Mouse (Mus musculus) olfactory bulb, adult 2 months (tissue): ENCODE results near the gene Atg14. TPM values are rescaled to one million over a fixed set of nuclear protein-coding genes. Genes with fewer than 3 reads are reported as not detected.

Source experiments
- H3K27ac ChIP-seq: fragments of 200-500 bp; 2 replicates; pipeline ENCODE4 v1.5.1; 2012; ENCODE audit warnings: low read depth, low read length; ENCODE audit not compliant: insufficient read depth
- H3K4me1 ChIP-seq: fragments of 200-500 bp; 2 replicates; pipeline ENCODE4 v1.6.1; 2012; ENCODE audit warnings: low read length; ENCODE audit not compliant: control insufficient read depth, insufficient read depth
- H3K4me3 ChIP-seq: fragments of 200-500 bp; 2 replicates; pipeline ENCODE4 v1.5.1; 2012; ENCODE audit warnings: mild to moderate bottlenecking, low read depth, low read length, moderate library complexity; ENCODE audit not compliant: insufficient read depth
- CTCF ChIP-seq: fragments of 200-500 bp; IDR thresholded peaks from 2 replicates; pipeline ENCODE4 v1.5.1; 2012; ENCODE audit warnings: low read depth, mild to moderate bottlenecking, low read length, moderate library complexity; ENCODE audit not compliant: insufficient read depth
- POLR2A ChIP-seq: fragments of 200-500 bp; IDR thresholded peaks from 2 replicates; pipeline ENCODE4 v1.6.1; 2012; ENCODE audit warnings: mild to moderate bottlenecking, low read depth, low read length, moderate library complexity; ENCODE audit not compliant: insufficient read depth
- WGBS: fragments of 180-500 bp; shearing (Covaris S2); methylation state at CpG from one replicate; pipeline ENCODE4 v1.1.7; 2018; 5-methylcytosine and 5-hydroxymethylcytosine counted together
- polyA plus RNA-seq: library from polyadenylated mRNA; stranded (reverse); fragments of >200 nt; gene quantifications from 2 replicates; pipeline ENCODE4 v1.2.4, GENCODE M21; 2012; ENCODE audit warnings: low replicate concordance; ENCODE audit not compliant: missing spikeins, insufficient read depth, insufficient read length

Atg14 gene
- polyA plus RNA-seq, 1 experiment = not detected

GRCm38 (mm10) chr14:47581280-47581679 lies 10.8 kb upstream of the Atg14 start:
- WGBS = 44% methylated on average over 1 of the region's 1 CpGs
- H3K4me1 ChIP-seq = no peaks in the 10 kb centered on the region
- TF ChIP-seq POLR2A (no peak), CTCF (no peak)
- no peak overlapping the region for H3K27ac ChIP-seq
- H3K4me3 ChIP-seq = no peak overlapping the region

DNA sequence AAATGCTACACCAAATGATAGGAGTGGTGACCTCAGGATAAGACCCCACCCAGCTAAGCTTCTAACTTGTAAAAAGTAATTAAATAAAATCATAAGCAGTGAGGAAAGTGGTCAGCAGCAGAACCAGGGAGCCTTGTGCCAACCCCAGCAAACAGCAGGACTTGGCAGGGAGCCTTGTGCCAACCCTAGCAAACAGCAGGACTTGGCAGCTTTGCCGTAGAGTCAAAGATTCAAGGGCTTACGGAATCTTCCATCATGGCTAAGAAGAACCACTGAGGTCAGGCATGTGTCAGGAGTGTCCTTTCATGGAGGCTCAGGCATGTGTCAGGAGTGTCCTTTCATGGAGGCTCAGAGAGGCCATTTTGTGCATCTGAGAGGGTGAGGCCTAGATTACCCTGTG lies 7.6 kb upstream of the Atg14 start:
- no peaks in the 10 kb centered on the region for H3K4me1 ChIP-seq
- no peak overlapping the region for H3K4me3 ChIP-seq
- H3K27ac ChIP-seq = no peak overlapping the region
- WGBS = 53% methylated on average over 2 of the region's 2 CpGs
- TF ChIP-seq POLR2A = no peak
- TF ChIP-seq CTCF = no peak

DNA sequence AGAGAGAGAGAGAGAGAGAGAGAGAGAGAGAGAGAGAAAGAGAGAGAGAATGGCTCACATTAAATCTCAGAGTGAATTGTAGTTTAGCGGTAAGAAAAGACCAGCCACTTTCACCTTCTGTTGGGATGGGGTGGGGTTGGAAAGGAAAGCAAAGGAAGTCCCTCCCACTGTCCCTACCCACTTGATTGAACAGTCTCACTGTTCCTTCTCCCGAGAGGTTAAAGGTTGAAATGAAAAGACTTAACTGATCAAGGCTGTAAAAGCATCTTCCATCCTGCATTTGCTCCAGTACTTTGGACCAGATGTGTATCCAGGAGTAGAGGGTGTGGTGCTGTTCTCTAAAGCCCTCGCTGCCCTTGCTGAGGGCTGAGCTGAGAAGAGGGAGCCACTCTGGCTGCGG lies 6.2 kb upstream of the Atg14 start:
- Histone ChIP-seq H3K4me3 (no peak overlapping the region), H3K4me1 (0 out of 2 replicates have a peak, but pooled peaks cover 2% of the 10 kb centered on the region), H3K27ac (no peak overlapping the region)
- TF ChIP-seq CTCF (no peak), POLR2A (no peak)
- 70% methylated on average over 4 of the region's 4 CpGs for WGBS

DNA sequence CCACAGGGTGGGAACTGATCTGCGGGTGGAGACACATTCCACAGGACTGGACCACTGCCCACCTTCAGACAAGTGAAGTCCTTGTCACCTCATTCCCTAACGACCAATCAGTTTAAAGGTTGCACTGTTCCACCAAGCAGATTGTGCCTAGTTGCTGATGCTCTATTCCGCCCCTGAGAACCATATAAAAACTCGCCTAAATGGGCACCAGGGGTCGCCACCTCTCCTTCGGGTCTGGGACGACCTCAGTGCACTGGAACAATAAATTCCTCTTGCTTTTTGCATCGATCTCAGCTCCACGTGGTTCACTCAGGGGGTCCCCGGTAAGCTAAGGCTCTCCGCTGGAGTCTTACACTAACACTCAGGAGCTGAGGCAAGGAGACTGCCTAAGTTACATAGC lies 4.3 kb upstream of the Atg14 start:
- no peak overlapping the region for H3K4me3 ChIP-seq
- TF ChIP-seq CTCF (no peak), POLR2A (no peak)
- H3K4me1 ChIP-seq = 0 out of 2 replicates have a peak, but pooled peaks cover 2% of the 10 kb centered on the region
- WGBS = 67% methylated on average over 11 of the region's 11 CpGs
- H3K27ac ChIP-seq = no peak overlapping the region

GRCm38 (mm10) chr14:47572707-47573106 lies 2.3 kb upstream of the Atg14 start:
- Histone ChIP-seq H3K27ac (no peak overlapping the region), H3K4me3 (no peak overlapping the region), H3K4me1 (peaks cover 5% of the 10 kb centered on the region; the same call in 1 of the 2 replicates)
- WGBS = 80% methylated on average over 4 of the region's 4 CpGs
- TF ChIP-seq POLR2A = no peak
- no peak for TF ChIP-seq CTCF

GRCm38 (mm10) chr14:47567962-47568652 lies 2.3 kb downstream of the Atg14 start:
- under 1% methylated on average over 46 of the region's 46 CpGs for WGBS

DNA sequence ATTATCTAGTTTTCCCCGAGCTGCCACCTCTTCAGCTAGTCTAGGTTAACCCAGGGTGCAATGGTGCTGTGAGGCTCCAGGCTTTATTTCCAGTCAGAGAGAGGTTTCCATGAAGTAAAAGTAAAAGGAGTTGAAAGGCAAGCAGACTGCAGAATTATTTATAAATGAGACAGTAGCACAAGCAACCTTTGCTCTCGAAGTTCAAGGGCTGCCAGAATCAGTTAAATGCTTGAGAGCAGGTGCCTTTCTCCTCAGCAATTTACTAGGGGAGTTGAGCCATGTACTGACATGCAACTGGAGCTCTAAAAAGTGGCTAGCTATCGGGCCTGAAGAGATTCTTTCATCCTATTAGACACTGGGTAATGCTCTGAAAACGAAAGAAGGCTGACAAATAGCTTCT lies 7.3 kb downstream of the Atg14 start:
- TF ChIP-seq CTCF (no peak), POLR2A (no peak)

More at GRCm38 (mm10) chr14:47567962-47568652, 2.3 kb downstream of the Atg14 start:
- H3K4me3 ChIP-seq = peak overlapping the region; percentile 91
- peaks cover 5% of the 10 kb centered on the region; the same call in 1 of the 2 replicates for H3K4me1 ChIP-seq
- H3K27ac ChIP-seq = no peak overlapping the region
- 0 out of 2 replicates have a peak, but pooled peaks have one; percentile 27 for TF ChIP-seq POLR2A
- TF ChIP-seq CTCF = no peak

GRCm38 (mm10) chr14:47562530-47562929 lies 7.9 kb downstream of the Atg14 start:
- Histone ChIP-seq H3K4me1 (no peaks in the 10 kb centered on the region), H3K27ac (no peak overlapping the region), H3K4me3 (no peak overlapping the region)
- TF ChIP-seq POLR2A = no peak
- 96% methylated on average over 1 of the region's 1 CpGs for WGBS

More for the DNA sequence above, 7.3 kb downstream of the Atg14 start:
- 86% methylated on average over 4 of the region's 4 CpGs for WGBS
- Histone ChIP-seq H3K27ac (no peak overlapping the region), H3K4me1 (no peaks in the 10 kb centered on the region), H3K4me3 (no peak overlapping the region)

- 95% methylated on average over 2 of the region's 2 CpGs for WGBS
- TF ChIP-seq POLR2A = no peak
- no peak for TF ChIP-seq CTCF
- no peak overlapping the region for H3K27ac ChIP-seq
- H3K4me1 ChIP-seq = no peaks in the 10 kb centered on the region
- H3K4me3 ChIP-seq = no peak overlapping the region
Measured at GRCm38 (mm10) chr14:47560714-47561113, 9.7 kb downstream of the Atg14 start.

GRCm38 (mm10) chr14:47555225-47555624 lies 15.2 kb downstream of the Atg14 start:
- 94% methylated on average over 5 of the region's 5 CpGs for WGBS
- Histone ChIP-seq H3K4me1 (no peaks in the 10 kb centered on the region), H3K27ac (no peak overlapping the region), H3K4me3 (no peak overlapping the region)
- TF ChIP-seq CTCF (no peak), POLR2A (no peak)
